Comparison of ENCODE assay signal across 20 mouse cellular contexts in the genomic region with DNA sequence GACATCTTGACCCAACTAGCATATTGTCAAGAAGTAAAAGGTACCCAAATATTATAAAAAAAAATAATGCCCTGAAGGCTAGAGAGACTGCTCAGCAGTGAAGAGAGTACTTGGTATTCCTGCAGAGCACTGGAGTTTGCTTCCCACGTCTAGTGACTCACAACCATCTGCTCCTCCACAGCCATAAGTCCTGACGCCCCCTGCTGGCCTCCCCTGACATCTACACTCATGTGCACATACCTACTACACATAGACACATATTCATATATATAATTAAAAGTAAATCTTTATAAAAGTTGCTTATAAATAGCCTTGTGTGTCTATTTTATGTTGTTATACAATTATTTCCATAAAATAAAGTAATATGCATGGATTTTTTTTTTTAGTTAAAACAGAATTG. TPM values are rescaled to one million over a fixed set of nuclear protein-coding genes. Genes with fewer than 3 reads are reported as not detected.
A peak's percentile ranks its signal among the peaks of the same experiment; 100 is the strongest.
DNase-seq lines count a peak whose midpoint lies in the region; ATAC-seq and TF ChIP-seq lines count a peak whose summit lies in the region.
"Had no signal": no experiment of that assay in that cellular context is flagged by ENCODE, and none has a peak within 500 bp of the region (broad histone marks: within the 10 kb centered on the region; RNA-seq: fewer than 3 reads in every experiment).

No protein-coding gene starts in this region.

- H3K4me2 ChIP-seq in intestine, postnatal 0 days (replicated peaks; ENCODE audit: low read depth) = no peak overlapping the region
- H3K4me2 ChIP-seq in intestine, embryonic 15.5 days (replicated peaks) = no peak overlapping the region
- no peak overlapping the region for H3K4me2 ChIP-seq in stomach, postnatal 0 days (replicated peaks; ENCODE audit: low read depth)
- H3K4me2 ChIP-seq: embryonic facial prominence, embryonic 13.5 days; hindbrain, embryonic 12.5 days; liver, embryonic 11.5 days; midbrain, embryonic 15.5 days had no signal

- no peaks in the 10 kb centered on the region for H3K27me3 ChIP-seq in intestine, postnatal 0 days (replicated peaks; ENCODE audit: control insufficient read depth, insufficient read depth, low read length)
- H3K27me3 ChIP-seq in intestine, embryonic 15.5 days (replicated peaks) = no peaks in the 10 kb centered on the region
- no peaks in the 10 kb centered on the region for H3K27me3 ChIP-seq in stomach, postnatal 0 days (ENCODE audit: control insufficient read depth, insufficient read depth, low read length)
- H3K27me3 ChIP-seq in forebrain, embryonic 10.5 days (ENCODE audit: poor library complexity, severe bottlenecking) = no peaks in the 10 kb centered on the region
- H3K27me3 ChIP-seq: CH12.LX; embryonic facial prominence, embryonic 13.5 days; hindbrain, embryonic 12.5 days; midbrain, embryonic 15.5 days had no signal

- no peaks in the 10 kb centered on the region for H3K4me1 ChIP-seq in intestine, postnatal 0 days (replicated peaks; ENCODE audit: control insufficient read depth, insufficient read depth, low read length)
- no peaks in the 10 kb centered on the region for H3K4me1 ChIP-seq in intestine, embryonic 15.5 days (replicated peaks)
- H3K4me1 ChIP-seq in stomach, postnatal 0 days (replicated peaks; ENCODE audit: control insufficient read depth, insufficient read depth) = no peaks in the 10 kb centered on the region
- no peaks in the 10 kb centered on the region for H3K4me1 ChIP-seq in forebrain, embryonic 10.5 days
- H3K4me1 ChIP-seq: embryonic facial prominence, embryonic 13.5 days; hindbrain, embryonic 12.5 days; midbrain, embryonic 15.5 days had no signal

- 85% methylated on average over 2 of the region's 2 CpGs for WGBS in intestine, postnatal 0 days
- WGBS in intestine, embryonic 15.5 days = 68% methylated on average over 2 of the region's 2 CpGs
- 70% methylated on average over 2 of the region's 2 CpGs for WGBS in stomach, postnatal 0 days
- WGBS in forebrain, embryonic 10.5 days = 84% methylated on average over 2 of the region's 2 CpGs

- peak; percentile 43 for DNase-seq in thymus, postnatal 4 days
- no peak for DNase-seq in thymus, postnatal 0 days (ENCODE audit: low spot score)
- peak; percentile 45 for DNase-seq in ZHBTc4 (ENCODE audit: low read depth, low spot score)
- DNase-seq in stomach, postnatal 0 days (ENCODE audit: low spot score) = peak; percentile 16
- no peak for DNase-seq in forebrain, embryonic 10.5 days (ENCODE audit: extremely low spot score, low spot score)
- DNase-seq: cerebellum, adult 11-12 months; gastrocnemius, postnatal 10 days; kidney, adult 2 months; kidney, postnatal 14 days; right cerebral cortex, adult 18-20 months had no signal

- TF ChIP-seq EP300 in stomach, postnatal 0 days (optimal IDR thresholded peaks at IDR 0.05) = no peak

- no peak overlapping the region for H3K27ac ChIP-seq in intestine, postnatal 0 days (ENCODE audit: low read depth, low read length)
- no peak overlapping the region for H3K27ac ChIP-seq in intestine, embryonic 15.5 days
- no peak overlapping the region for H3K27ac ChIP-seq in stomach, postnatal 0 days (replicated peaks)
- no peak overlapping the region for H3K27ac ChIP-seq in forebrain, embryonic 10.5 days
- H3K27ac ChIP-seq: embryonic facial prominence, embryonic 13.5 days; hindbrain, embryonic 12.5 days; midbrain, embryonic 15.5 days had no signal

- peaks cover 19% of the 10 kb centered on the region for H3K36me3 ChIP-seq in intestine, postnatal 0 days (ENCODE audit: control insufficient read depth, insufficient read depth)
- H3K36me3 ChIP-seq in intestine, embryonic 15.5 days = no peaks in the 10 kb centered on the region
- peaks cover 2% of the 10 kb centered on the region; the same call in 1 of the 2 replicates for H3K36me3 ChIP-seq in stomach, postnatal 0 days (ENCODE audit: control insufficient read depth, insufficient read depth, low read length)
- peaks cover 80% of the 10 kb centered on the region for H3K36me3 ChIP-seq in forebrain, embryonic 10.5 days (replicated peaks)
- H3K36me3 ChIP-seq: embryonic facial prominence, embryonic 13.5 days had no signal

- no peak overlapping the region for H3K9ac ChIP-seq in intestine, postnatal 0 days (ENCODE audit: low read depth, low read length)
- H3K9ac ChIP-seq in intestine, embryonic 15.5 days = no peak overlapping the region
- no peak overlapping the region for H3K9ac ChIP-seq in stomach, postnatal 0 days (ENCODE audit: low read length)
- H3K9ac ChIP-seq: embryonic facial prominence, embryonic 13.5 days; hindbrain, embryonic 12.5 days; midbrain, embryonic 15.5 days had no signal

- no peaks in the 10 kb centered on the region for H3K9me3 ChIP-seq in intestine, postnatal 0 days (ENCODE audit: control insufficient read depth)
- H3K9me3 ChIP-seq in intestine, embryonic 15.5 days = no peaks in the 10 kb centered on the region
- H3K9me3 ChIP-seq in stomach, postnatal 0 days (ENCODE audit: control insufficient read depth, low read length) = no peaks in the 10 kb centered on the region
- no peaks in the 10 kb centered on the region for H3K9me3 ChIP-seq in forebrain, embryonic 10.5 days
- H3K9me3 ChIP-seq: embryonic facial prominence, embryonic 13.5 days; hindbrain, embryonic 12.5 days; midbrain, embryonic 15.5 days had no signal

- TF ChIP-seq CTCF in intestine, postnatal 0 days (IDR thresholded peaks at IDR 0.05; ENCODE audit: low read depth) = peak; percentile 33
- TF ChIP-seq CTCF in stomach, postnatal 0 days (IDR thresholded peaks at IDR 0.05; ENCODE audit: low read depth) = no peak; the same call in 1 of the 2 replicates

- no peak overlapping the region for H3K4me3 ChIP-seq in intestine, postnatal 0 days (ENCODE audit: low read depth, low read length)
- no peak overlapping the region for H3K4me3 ChIP-seq in intestine, embryonic 15.5 days (replicated peaks)
- no peak overlapping the region for H3K4me3 ChIP-seq in stomach, postnatal 0 days (ENCODE audit: low read depth, low read length)
- no peak overlapping the region for H3K4me3 ChIP-seq in forebrain, embryonic 10.5 days
- H3K4me3 ChIP-seq: embryonic facial prominence, embryonic 13.5 days; hindbrain, embryonic 12.5 days; midbrain, embryonic 15.5 days had no signal

- no peak for ATAC-seq in intestine, postnatal 0 days
- ATAC-seq in intestine, embryonic 15.5 days = no peak
- ATAC-seq in stomach, postnatal 0 days (ENCODE audit: low FRiP score, low TSS enrichment) = no peak
- ATAC-seq in cerebellum, adult (ENCODE audit: insufficient number of reproducible peaks, low FRiP score, low TSS enrichment) = no peak
- ATAC-seq: midbrain, embryonic 15.5 days had no signal

RNA-seq across cellular contexts. Expression of gene Tspan13, which starts 24.5 kb away (rescaled TPM):
- polyA plus RNA-seq in intestine, postnatal 0 days (2015; fragmentation: Nextera tagmentation; extraction: Ambion mirVana) = 499 and 565 TPM in 2 replicates
- polyA plus RNA-seq in intestine, embryonic 15.5 days (2015; fragmentation: Nextera tagmentation; extraction: Ambion mirVana) = 136 and 138 TPM in 2 replicates
- 213 and 218 TPM in 2 replicates for polyA plus RNA-seq in thymus, postnatal 0 days (2015; fragmentation: Nextera tagmentation; extraction: Ambion mirVana)
- polyA plus RNA-seq in stomach, postnatal 0 days (2015; fragmentation: Nextera tagmentation; extraction: Ambion mirVana) = 121 and 129 TPM in 2 replicates
- polyA plus RNA-seq in forebrain, embryonic 10.5 days (2016; fragmentation: Nextera tagmentation; extraction: Ambion mirVana) = 160 and 161 TPM in 2 replicates

RNA-seq across cellular contexts. Expression of gene Agr2, which starts 25.1 kb away (rescaled TPM):
- polyA plus RNA-seq in intestine, postnatal 0 days (2015; fragmentation: Nextera tagmentation; extraction: Ambion mirVana) = 438 and 502 TPM in 2 replicates
- polyA plus RNA-seq in intestine, embryonic 15.5 days (2015; fragmentation: Nextera tagmentation; extraction: Ambion mirVana) = 234 and 297 TPM in 2 replicates
- 8.7 and 12.5 TPM in 2 replicates for polyA plus RNA-seq in thymus, postnatal 0 days (2015; fragmentation: Nextera tagmentation; extraction: Ambion mirVana)
- polyA plus RNA-seq in stomach, postnatal 0 days (2015; fragmentation: Nextera tagmentation; extraction: Ambion mirVana) = 1,362 and 1,533 TPM in 2 replicates
- polyA plus RNA-seq in forebrain, embryonic 10.5 days (2016; fragmentation: Nextera tagmentation; extraction: Ambion mirVana) = not detected in 2 replicates
- polyA plus RNA-seq: heart, postnatal 0 days; kidney, adult 2 months; neural tube, embryonic 11.5 days had no signal

Comparison
In these comparisons a context has a peak if more than half of its experiments do, and no peak if none do; other contexts are left out.
1. DNase-seq: peak in thymus, postnatal 4 days (single experiment), ZHBTc4 (single experiment) and stomach, postnatal 0 days (single experiment); none in thymus, postnatal 0 days (single experiment) and forebrain, embryonic 10.5 days (single experiment).
2. RNA of gene Agr2, which starts 25.1 kb away (polyA plus RNA-seq): 1,362 to 1,533 TPM in stomach, postnatal 0 days, 438 to 502 TPM in intestine, postnatal 0 days and 234 to 297 TPM in intestine, embryonic 15.5 days; 8.7 to 12.5 TPM in thymus, postnatal 0 days and not detected in forebrain, embryonic 10.5 days; every median in the first group is over 10 times any median in the second.